In the genomic region with DNA sequence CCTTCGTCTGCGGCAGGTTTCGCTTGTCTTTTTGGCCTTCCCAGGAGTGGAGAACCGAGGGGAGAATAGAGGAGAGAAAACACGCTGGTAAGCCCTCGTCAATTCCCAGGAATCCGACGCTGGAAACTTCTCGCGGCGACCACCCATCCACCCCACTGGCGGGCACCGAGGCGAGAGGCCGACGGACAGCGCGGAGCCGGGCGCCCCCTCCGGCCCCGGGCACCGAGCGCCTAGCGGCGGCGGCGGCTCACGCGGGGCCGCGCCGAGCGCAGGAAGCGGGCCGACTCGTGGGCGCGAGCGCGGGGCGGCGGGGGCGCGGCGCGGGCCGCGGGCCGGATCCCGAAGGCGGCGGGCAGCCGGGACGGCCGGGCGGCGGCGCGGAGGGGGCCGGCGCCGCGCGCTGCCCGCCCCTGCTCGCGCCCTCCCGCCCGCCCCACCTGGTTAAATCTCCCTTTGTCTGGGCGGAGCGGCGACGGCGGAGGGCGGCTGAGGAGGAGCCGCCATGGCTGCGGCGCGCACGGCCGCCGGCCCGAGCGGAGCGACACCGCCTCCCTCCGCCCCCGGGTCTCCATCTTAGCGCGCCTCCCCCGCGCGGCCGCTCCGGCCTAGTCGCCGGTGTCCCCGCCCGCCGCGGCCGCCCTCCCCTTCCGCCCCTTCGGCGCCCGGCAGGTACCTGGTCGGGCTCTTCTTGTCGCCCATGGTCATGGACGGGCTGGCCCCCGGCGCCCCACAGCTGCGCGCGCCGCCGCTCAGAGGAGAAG, we compare ENCODE assay signal across 8 mouse cellular contexts. TPM values are rescaled to one million over a fixed set of nuclear protein-coding genes. Genes with fewer than 3 reads are reported as not detected.
DNase-seq lines count a peak whose midpoint lies in the region; ATAC-seq lines count a peak whose summit lies in the region.

No protein-coding gene starts in this region.

- H3K27me3 ChIP-seq in hindbrain, embryonic 13.5 days, result peaks cover 33% of the 10 kb centered on the region

- peak; percentile 81 for ATAC-seq in hindbrain, embryonic 13.5 days (ENCODE audit: low FRiP score)

- peaks cover 31% of the 10 kb centered on the region for H3K4me1 ChIP-seq in hindbrain, embryonic 13.5 days (replicated peaks)

- peak overlapping the region; percentile 91 for H3K4me2 ChIP-seq in hindbrain, embryonic 13.5 days

- H3K4me3 ChIP-seq in hindbrain, embryonic 13.5 days, result peak overlapping the region; percentile 71

- WGBS in hindbrain, embryonic 13.5 days, result under 1% methylated on average over 79 of the region's 117 CpGs

- no peaks in the 10 kb centered on the region for H3K9me3 ChIP-seq in hindbrain, embryonic 13.5 days

- H3K9ac ChIP-seq in hindbrain, embryonic 13.5 days, result peak overlapping the region; percentile 94

- H3K27ac ChIP-seq in hindbrain, embryonic 13.5 days, result peak overlapping the region; percentile 99

- peak; percentile 51 for DNase-seq in R1 (ENCODE audit: low read depth, low spot score)
- peak; percentile 80 to 83 for DNase-seq in cerebellum, postnatal 14 days
- peak; percentile 23 to 39 for DNase-seq in frontal cortex, postnatal 25 days (ENCODE audit: low spot score in 2 of 2)
- peak; percentile 47 for DNase-seq in left cerebral cortex, adult 11 months (ENCODE audit: low spot score)
- DNase-seq in lung, postnatal 36 days, result peak; percentile 77
- peak; percentile 79 for DNase-seq in retina, postnatal 1 day
- DNase-seq in thymus, postnatal 4 days, result peak; percentile 77

- no peaks in the 10 kb centered on the region for H3K36me3 ChIP-seq in hindbrain, embryonic 13.5 days

RNA-seq across cellular contexts. Expression of a gene that starts 0.5 kb away (rescaled TPM):
- 18.2 and 19.0 TPM in 2 replicates for polyA plus RNA-seq in hindbrain, embryonic 13.5 days (2015; fragmentation: Nextera tagmentation; extraction: Ambion mirVana)

Comparison
In these comparisons a context has a peak if more than half of its experiments do, and no peak if none do; other contexts are left out.
1. Peak in every context shown above with its lines: DNase-seq, ATAC-seq, H3K4me3 ChIP-seq and H3K27ac ChIP-seq.
2. DNase-seq: peak in every context shown above with its lines; median percentile 82 in cerebellum, postnatal 14 days; 79 in retina, postnatal 1 day; 77 in lung, postnatal 36 days; 77 in thymus, postnatal 4 days; 51 in R1; 47 in left cerebral cortex, adult 11 months; 31 in frontal cortex, postnatal 25 days.